Mouse (Mus musculus) mesoderm, embryonic 11.5 days (tissue): ENCODE measurements around the gene Naaladl2.

Experiments used
- DNase-seq: peaks from one replicate; pipeline ENCODE4 v3.0.0-alpha.2; 2012; ENCODE audit warnings: low read depth, low spot score

The Naaladl2 gene

DNA sequence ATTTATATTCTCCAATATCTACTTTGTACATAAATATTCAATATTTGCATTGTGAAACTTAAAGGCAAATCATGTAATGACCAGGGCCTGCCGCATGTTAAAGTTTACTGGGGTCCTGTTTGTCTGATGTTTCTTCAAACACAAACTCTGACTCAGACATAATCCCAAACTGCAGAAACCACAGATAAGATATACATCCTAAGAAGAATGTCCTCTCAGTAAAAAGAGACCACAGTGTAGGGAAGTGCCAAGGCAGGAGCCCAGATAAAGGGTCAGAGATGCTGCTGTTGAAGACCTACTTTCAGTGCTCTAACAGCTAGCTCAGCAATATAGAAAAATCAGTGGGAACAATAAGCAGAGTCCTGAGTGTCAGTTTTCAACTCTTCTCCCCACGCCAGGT lies 201.9 kb downstream of the Naaladl2 start:
- no peak for DNase-seq

DNA sequence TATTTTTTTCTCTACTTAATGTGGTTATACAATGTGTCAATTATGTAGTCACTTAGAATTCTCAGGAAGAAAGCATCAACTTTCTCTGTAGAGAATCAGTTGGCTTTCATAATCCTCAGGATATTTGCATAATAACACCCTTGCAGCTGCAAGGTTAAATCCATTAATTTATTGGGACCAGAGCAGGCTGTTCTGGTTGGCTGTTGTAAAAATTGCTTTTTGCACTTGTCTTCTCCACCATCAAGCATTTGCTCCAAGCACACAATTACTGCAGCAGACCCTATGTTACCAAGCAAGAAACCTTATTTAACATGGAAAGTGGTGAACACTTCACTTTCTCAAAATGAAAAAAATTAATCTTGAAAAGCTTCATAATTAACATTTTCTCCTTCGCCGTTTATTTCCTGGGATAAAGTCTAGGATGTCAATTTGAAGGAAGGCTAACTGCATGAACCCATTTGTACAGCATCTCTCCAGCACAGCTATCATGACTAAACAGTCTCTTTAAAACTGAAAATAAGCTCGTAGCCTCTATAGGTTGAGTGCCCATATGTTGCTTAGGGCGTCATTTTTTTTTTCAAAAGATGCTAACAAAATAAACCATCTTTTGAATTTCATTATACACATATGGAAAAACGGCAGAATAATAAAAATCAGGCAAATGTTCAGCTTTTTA lies 205.4 kb downstream of the Naaladl2 start:
- DNase-seq, result no peak

DNA sequence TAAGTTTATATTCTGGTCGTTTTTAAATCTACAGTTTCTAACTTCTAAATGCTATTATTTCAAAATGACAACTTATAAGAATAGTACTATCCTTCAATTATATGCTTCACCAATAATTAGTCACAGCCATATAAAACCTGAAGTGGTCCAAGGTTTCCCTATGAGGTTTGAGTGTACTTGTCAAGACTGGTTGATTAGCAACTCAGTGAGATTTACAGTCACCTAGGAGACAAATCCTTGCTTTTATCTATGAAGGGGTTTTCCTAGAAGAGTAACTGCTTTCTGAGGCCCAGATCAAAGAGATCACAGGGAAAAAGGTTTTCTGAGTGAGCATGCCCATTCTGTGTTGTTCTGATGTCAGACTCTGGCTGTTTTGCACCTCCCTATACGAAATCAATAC lies 222.2 kb downstream of the Naaladl2 start:
- peak; percentile 7 for DNase-seq

DNA sequence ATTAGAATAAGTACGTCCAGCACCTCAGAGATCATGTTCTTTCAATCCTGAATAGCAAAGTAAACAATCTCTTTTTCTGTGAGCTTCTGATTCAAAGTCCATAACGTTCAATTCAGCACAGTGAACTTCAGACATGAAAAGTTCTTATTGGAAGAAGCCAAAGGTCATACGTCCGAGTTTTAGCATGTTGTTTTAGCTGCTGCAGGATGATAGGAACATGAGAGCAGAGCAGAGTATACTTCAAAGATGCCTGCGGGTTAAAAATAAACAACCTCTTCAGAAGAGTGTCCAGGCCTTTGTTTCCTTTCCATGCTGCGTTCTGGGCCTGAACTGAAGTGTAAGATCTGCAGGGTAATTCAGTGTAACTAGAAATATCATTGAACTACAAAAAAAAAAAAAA lies 222.7 kb downstream of the Naaladl2 start:
- DNase-seq, result peak; percentile 2

DNA sequence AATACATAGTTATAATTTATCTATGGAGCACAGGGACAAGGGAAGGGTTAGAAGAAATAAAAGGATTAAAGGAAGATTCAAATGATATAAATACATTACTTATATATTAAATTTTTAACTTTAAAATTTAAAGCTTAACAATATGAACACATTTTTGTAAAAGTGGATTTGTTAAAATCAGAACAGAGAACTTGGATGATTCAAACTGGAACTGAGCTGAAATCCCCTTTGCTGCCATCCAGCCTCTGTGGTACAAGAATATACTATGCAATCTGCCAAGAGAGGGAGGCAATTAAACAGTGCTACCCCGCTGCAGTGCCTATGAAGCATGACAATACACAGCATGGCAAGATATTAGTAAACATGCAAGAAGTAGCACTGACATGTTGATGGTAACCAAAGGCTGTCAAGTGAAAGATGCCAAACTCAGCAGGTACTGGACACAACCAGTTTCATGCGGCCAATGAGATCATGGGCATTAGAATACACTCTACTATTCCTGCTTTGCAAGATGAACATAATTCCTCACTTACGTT lies 238.6 kb downstream of the Naaladl2 start:
- no peak for DNase-seq

DNA sequence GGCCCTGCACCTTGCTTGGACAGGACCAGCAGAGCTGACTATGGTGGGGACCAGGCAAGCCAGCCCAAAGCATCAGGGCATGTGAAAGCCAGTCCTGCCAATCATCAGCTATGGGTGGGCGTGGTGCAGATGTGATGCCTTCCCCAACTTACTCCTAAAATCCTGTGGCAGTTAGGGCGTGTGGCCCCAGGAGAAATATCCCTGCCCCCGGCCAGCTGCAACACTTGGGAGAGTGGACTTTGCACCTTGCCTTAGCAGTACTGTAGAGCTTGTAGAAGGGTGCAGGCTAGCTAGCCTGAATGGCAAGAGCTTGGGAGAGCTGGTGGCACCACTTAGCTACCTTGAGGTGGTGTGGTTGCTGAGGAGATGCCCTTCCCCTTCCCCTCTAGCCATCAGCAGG lies 255.3 kb downstream of the Naaladl2 start:
- DNase-seq, result no peak

DNA sequence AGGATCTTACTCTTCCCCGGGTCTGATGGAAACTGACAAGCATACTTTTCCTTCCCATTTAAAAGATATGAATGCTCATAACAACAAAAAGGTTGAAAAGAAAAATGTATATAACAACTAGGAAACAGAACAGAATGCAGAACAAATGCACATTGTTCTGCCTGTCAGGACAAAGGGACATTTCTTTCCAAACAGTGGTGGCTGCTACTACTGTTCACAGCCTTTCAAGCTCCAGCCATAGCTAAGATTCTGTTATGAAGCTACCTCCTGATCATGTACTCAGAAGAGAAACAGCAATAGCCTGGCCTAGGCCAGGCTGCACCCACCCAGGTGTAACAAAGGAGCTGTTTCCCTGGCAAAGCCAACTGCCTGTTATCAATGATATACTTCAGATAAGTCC lies 271.8 kb downstream of the Naaladl2 start:
- no peak for DNase-seq

DNA sequence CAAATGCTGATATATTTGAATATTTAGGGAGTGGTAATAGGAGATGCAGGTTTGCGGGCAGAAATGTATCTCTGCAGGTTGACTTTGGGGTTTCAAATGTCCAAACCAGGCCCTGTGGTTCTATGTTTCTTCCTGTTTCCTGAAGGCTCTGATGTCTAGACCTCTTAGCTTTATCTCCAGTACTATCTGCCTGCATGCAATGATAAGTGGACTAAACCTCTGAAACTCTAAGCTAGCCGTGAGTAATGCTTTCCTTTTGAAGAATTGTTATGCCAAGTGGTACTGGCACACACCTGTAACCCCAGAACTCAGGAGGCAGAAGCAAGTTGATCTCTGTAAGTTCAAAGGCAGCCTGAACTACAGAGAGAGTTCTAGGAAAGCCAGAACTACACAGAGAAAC lies 291.1 kb downstream of the Naaladl2 start:
- no peak for DNase-seq

DNA sequence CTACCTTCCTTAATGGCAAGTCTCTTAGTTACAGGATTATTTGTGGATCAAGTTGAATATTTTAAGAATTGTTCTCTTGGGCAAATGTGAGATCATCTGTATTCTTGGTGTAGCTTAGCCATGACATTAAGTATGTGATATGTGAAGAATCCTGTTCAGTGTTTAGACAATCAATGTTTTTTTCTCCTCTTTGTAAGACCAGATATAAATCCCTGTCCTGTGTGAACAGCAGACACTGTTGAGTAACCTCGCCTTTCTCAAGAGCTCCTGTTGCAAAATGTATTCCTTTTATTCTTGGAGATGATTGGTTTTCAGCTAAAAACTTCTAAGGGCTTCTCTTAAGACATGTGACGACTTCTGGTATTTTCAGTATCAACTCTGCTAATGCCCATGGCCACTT lies 347.3 kb downstream of the Naaladl2 start:
- no peak for DNase-seq

DNA sequence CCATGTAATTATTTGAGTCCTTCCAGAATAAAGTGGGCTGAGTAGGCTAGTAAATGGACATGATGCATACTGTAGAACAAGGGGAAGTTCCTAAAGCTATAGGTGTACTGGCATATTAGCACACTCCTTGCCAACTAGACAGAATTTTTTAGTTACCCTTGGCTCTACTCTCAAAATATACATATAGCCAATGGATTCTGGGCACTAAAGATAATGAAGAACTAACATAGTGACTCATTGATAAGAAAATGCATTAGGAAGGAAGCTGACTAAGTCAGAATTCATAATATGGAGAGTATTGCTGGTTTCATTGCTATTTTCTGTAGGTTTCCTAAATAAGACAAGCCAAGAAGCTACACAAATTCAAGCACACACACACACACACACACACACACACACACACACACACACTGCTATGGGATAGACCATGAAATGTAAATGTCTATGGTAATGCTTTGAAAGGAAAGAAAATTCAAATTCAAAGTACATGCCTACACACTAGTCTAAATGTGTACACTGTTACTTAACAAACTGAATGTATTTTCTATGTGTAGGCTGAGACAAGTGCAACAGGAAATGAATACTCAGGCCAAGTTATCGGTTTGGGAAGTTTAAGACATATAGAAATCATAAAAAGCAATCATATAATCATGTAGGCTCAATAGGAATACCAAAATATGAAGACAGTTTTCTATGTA lies 356.5 kb downstream of the Naaladl2 start:
- DNase-seq, result no peak

DNA sequence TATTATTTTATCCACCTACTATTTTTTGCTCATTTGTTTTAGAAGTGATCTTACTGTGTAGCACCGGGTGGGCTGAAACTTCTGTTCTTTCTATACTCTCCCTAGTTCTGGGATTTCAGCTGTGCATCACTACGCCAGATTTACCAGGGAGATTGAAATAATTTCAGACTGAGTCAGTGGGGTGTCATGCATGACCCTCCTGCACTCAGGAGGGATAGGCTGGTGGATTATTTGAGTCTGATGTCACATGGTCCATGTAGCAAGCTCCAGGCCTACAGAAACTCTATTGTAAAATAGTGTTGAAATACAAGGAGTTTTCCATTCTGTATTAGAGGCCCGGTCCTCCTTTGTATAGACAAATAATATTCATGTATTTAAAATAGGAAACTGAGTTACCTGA lies 360.0 kb downstream of the Naaladl2 start:
- no peak for DNase-seq

DNA sequence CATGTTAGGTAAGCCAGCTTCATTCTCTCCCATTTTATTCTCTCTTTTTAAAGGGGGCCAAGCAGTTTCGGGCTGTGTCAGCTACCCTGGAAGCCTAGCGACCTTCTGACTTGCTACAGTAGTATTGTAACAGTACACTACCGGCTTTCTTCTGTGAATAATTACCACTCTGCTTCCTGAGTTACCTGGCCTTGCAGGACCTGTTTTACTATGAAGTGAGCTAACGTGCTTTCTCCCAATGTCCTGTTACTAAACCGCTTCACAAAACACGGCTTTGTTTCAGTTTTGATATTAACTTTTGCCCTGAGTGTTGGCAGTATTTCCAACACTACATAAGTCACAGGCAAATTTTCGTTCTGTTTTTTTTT lies 360.6 kb downstream of the Naaladl2 start:
- no peak for DNase-seq

DNA sequence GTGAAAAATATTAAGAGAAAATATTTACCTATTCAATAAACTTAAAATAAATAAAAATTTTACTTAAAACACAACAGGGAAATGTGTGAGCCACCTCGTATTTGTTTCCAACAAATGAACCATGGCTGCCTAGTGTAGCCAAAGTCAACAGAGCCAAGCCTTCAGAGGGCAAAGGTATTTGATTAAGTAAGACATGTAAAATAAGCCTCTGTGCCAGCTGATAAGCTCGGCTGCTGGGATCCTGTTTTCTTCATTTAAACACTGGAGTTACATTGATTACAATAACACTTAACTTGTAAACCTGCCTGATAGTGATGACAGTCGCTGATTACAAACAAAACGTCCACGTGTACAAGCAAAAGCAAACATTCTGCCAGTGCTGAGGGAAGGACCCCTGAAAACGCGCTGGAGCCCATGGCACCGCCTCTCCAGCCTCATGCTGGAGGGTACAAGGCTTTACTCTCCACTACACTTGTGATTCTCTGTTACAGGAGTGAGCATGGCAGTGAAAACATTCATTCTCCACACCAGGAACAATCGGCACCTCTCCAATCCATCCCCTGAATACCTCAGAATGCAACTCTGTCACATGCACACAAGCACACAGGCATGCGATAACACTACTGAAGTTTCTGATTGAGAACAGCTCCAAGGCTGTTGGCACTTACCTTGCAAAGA lies 361.1 kb downstream of the Naaladl2 start:
- no peak for DNase-seq

DNA sequence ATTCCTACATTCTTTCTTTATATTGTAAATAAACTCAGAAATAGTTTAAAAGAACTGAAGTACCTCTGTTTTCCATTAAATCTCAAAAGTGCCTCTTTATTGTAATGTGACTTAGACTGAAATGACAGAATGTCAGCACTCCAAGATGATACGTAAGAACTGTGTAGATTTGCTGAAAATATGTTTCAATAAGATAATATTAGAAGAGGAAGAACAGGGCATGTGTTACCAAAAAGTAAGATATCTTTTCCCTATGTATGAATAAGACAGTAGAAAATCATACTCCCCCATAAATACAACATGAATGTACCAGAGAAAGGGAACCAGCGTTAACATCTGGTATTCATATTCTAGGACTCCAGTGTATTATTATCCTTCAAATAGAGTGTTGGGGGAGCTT lies 362.4 kb downstream of the Naaladl2 start:
- no peak for DNase-seq

DNA sequence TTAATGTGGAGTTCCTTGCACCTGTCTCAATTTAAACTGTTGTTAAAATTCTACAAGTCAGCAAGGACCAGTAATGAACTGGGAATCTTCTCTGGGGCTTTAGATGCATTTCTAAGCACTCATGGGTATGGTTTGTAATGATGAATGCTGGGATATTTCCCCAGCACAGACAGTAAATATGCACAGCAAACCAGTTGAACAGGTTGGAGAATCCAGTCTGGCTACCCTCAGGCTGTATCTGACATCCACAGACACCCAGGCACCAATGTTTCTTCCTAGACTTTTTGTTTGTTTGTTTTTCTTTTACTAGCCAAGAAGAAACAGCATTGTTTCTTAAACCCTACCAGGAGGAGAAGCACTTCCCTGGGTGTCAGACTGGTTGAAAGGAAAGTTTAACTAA lies 365.6 kb downstream of the Naaladl2 start:
- no peak for DNase-seq

DNA sequence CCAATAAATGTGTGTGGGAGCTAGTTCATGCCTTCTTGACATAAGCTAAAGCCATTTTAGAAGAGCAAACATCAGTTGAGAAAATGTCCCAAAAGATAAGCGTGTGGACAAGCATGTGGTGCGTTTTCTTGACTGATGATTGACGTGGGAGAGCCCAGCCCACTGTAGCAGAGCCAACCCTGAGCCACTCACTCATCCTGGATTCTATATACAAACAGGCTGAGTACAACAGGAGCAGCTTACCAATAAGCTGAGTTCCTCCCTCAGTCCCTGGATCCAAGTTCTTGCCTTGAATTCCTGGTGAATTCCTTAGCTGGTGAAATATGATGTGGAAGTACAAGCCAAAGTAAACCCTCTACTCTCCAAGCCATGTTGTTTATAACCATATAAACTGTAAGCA lies 395.0 kb downstream of the Naaladl2 start:
- DNase-seq, result no peak

DNA sequence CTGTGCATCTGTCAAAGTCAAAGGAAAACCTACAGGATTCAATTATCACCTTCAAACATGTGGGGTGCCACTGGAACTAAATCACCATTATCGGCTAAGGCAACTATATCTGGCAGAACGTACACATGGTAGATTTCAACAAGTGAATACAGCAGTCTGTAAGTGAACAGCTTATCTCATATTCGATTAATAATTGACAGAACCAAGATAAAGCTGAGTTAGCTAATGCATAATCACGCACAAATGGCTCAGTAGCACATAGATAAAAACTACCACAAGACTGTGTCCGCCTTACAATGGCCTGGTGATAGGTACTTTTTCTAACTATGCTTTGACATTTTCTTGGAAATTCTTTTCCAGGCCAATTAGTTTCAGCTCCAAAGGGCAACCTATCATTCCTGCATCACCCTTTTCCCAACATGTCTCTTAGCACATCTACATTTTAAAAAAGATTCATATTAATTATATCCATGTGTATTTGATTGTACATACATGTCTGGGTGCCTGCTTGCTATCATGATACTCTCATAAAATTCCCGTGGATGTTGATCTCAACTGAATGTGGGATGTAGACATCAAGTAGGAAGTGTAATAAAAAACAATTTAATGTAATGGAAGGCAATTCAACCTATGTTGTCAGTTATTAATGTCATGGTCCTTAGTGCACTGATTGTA lies 396.7 kb downstream of the Naaladl2 start:
- DNase-seq, result no peak

DNA sequence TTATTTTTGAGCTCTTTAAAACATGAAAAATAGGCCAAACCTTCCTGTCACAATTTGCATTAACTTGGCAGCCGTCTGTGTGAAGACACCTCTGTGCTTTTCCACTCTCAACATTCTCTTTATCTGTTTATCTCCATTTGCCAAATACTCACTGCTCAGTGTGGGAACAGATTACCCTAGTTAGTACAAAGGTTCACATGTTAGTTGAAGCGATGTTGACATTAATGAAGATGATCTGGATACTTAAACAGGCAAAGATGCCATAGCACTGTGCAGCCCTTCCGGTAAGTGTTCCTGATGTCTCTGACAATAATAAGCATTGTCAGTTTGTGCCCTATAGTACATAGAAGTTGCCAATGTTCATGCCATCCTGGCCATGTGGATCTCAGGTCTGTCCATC lies 400.1 kb downstream of the Naaladl2 start:
- DNase-seq, result no peak

DNA sequence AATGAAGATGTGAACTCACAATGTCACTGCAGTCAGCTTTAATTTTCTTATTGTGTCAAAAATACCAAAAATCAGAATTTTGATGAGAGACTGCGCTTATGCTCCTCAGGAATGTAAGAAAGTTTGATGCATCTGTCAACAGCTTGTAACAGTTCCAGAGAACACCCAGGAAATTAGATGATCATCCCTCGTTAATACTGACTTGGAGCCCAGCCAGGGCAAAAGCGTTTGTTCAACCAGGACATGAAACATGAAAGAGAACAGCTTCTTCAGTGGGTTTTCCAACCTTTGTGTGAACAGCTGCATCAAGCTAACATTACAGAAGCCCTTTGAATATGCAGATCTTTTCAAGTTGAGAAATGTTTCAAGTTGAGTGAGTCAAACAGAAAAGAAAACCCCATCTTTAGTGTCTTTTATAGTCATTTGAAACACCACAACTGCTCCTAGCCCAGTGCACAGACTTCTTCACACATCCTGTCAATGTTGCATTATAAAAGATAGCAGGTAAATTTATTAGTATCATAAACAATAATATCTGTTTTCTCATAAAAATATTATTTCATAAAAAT lies 424.8 kb downstream of the Naaladl2 start:
- DNase-seq, result no peak

DNA sequence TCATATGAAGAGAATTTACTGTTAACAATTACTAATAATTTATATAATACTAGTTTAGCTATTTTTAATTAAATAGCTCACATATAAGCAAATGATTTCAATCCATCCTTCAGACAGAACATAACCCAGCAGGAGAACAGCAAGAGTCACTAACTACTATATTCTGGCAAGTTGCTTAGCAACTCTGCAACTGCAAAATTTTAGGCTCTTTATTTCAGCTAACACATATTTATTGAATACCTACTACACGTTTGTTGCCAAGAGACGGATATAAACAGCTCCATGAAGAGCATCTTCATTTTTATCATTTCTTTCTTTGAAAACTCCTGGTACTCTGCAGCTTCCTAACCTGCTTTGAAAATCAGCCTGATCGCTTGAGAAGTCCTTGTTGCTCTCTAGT lies 429.3 kb downstream of the Naaladl2 start:
- DNase-seq, result no peak

DNA sequence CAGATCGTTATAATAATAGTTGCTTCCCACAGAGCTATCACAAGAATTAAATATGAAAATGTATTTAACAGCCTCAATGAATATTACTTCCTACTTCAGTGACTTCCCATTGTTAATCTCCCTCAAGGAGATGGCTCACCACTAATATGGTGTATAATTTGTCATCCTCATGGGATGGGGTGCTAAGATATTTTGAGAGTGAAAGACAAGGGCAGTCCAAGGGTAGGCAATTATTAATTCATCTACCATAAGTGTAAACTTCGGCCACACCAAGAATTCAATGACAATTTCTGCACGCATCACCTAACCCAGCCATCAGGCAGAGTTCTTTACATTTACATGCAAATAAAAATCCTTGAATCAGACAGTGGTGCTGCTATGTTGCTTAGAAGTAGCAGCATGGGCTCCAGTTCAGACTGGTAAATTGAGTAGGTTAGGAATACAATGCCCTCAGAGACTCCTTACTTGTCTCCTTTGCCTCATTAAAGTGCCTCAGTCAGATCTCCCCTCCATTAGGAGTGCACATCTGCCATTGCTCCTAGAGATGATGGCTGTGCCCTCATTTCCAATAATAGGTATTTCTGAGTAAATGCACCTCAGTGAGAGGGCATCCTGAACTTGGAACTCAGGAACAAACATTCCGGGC lies 438.2 kb downstream of the Naaladl2 start:
- no peak for DNase-seq
